Mouse (Mus musculus): ENCODE measurements around the gene Acoxl. TPM values are rescaled to one million over a fixed set of nuclear protein-coding genes. Genes with fewer than 3 reads are reported as not detected.
A peak's percentile ranks its signal among the peaks of the same experiment; 100 is the strongest.

The Acoxl gene
- polyA plus RNA-seq, 1 experiment from 2014 or later = 0.29 TPM

DNA sequence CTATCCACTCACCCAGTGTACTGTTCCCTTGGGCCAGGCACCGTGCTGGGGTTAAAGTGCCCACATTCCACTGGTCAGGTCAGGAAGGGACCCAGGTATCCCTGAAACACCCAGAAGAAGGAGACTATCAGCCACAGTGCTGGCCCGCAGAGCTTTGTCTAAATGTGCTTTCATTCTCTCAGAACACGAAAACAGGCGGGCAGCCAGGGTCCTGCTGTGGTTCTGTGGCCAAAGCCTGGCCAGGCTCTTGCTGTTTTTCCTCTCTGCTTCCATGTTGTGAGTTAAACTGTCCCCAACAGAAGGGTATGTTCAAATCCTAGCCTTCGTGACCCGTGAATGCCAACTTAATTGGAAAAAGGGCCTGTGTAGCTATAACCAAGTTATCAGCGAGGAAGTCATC lies 228.9 kb downstream of the Acoxl start:
- Histone ChIP-seq H3K36me3 (ENCODE audit: control insufficient read depth, insufficient read depth, low read length) (no peaks in the 10 kb centered on the region), H3K27me3 (ENCODE audit: control insufficient read depth, insufficient read depth, low read length) (no peaks in the 10 kb centered on the region), H3K9ac (replicated peaks; ENCODE audit: low read depth, low read length) (no peak overlapping the region), H3K4me3 (ENCODE audit: low read depth, low read length) (no peak overlapping the region), H3K9me3 (ENCODE audit: control insufficient read depth, low read length) (no peaks in the 10 kb centered on the region), H3K4me1 (ENCODE audit: control insufficient read depth, insufficient read depth, low read length) (no peaks in the 10 kb centered on the region), H3K27ac (ENCODE audit: low read depth, low read length) (no peak overlapping the region), H3K4me2 (ENCODE audit: low read depth, low read length) (no peak overlapping the region)
- no peak for ATAC-seq (ENCODE audit: low read depth)
- WGBS = 90% methylated on average over 7 of the region's 7 CpGs

DNA sequence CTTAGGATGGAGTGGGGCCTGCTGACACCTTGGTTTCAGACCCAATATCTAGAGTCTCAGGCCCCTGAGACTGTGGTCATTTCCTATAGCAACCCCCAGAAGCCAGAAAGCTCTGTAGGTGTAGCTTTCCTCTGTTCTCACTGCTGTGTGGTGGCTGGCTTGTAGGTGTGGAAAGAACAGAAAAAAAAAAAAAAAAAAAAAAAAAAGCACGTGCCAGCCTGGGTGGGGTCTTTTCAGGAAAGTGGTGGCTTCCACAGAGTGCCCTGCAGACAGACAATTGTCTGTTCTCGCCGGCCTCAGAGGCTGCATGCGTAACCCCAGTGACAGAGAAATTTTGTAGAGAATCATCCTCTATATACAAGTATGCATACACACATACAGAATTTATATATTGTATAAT lies 229.5 kb downstream of the Acoxl start:
- H3K9ac ChIP-seq (replicated peaks; ENCODE audit: low read depth, low read length) = no peak overlapping the region
- no peak overlapping the region for H3K4me2 ChIP-seq (ENCODE audit: low read depth, low read length)
- ATAC-seq (ENCODE audit: low read depth) = no peak
- H3K27me3 ChIP-seq (ENCODE audit: control insufficient read depth, insufficient read depth, low read length) = no peaks in the 10 kb centered on the region
- no peaks in the 10 kb centered on the region for H3K36me3 ChIP-seq (ENCODE audit: control insufficient read depth, insufficient read depth, low read length)
- H3K4me3 ChIP-seq (ENCODE audit: low read depth, low read length) = no peak overlapping the region
- no peak overlapping the region for H3K27ac ChIP-seq (ENCODE audit: low read depth, low read length)
- 80% methylated on average over 4 of the region's 4 CpGs for WGBS
- no peaks in the 10 kb centered on the region for H3K4me1 ChIP-seq (ENCODE audit: control insufficient read depth, insufficient read depth, low read length)
- H3K9me3 ChIP-seq (ENCODE audit: control insufficient read depth, low read length) = no peaks in the 10 kb centered on the region

DNA sequence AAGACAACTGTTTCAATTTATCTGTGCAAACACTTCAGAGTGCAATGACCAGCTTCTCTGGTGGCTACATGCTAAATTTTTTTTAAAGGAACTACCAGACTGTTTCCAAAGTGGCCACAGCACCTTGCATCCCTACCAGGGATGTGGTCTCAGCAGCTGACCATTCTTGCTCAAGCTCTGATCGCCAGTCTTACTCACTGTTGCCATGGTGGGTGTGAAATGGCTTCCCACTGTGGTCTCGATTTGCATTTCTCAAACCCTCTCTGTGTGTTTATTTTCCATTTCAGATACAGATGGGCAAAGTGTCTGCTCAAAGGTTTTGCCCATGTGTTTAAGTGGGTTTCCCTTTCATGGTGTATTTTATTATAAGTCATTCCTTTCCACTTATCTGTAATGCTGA lies 230.3 kb downstream of the Acoxl start:
- no peaks in the 10 kb centered on the region for H3K4me1 ChIP-seq (ENCODE audit: control insufficient read depth, insufficient read depth, low read length)
- H3K4me3 ChIP-seq (ENCODE audit: low read depth, low read length) = no peak overlapping the region
- H3K9ac ChIP-seq (replicated peaks; ENCODE audit: low read depth, low read length) = no peak overlapping the region
- H3K9me3 ChIP-seq (ENCODE audit: control insufficient read depth, low read length) = no peaks in the 10 kb centered on the region
- WGBS = 69% methylated on average over 2 of the region's 2 CpGs
- no peaks in the 10 kb centered on the region for H3K27me3 ChIP-seq (ENCODE audit: control insufficient read depth, insufficient read depth, low read length)
- H3K4me2 ChIP-seq (ENCODE audit: low read depth, low read length) = no peak overlapping the region
- H3K36me3 ChIP-seq (ENCODE audit: control insufficient read depth, insufficient read depth, low read length) = no peaks in the 10 kb centered on the region
- no peak for ATAC-seq (ENCODE audit: low read depth)
- no peak overlapping the region for H3K27ac ChIP-seq (ENCODE audit: low read depth, low read length)

DNA sequence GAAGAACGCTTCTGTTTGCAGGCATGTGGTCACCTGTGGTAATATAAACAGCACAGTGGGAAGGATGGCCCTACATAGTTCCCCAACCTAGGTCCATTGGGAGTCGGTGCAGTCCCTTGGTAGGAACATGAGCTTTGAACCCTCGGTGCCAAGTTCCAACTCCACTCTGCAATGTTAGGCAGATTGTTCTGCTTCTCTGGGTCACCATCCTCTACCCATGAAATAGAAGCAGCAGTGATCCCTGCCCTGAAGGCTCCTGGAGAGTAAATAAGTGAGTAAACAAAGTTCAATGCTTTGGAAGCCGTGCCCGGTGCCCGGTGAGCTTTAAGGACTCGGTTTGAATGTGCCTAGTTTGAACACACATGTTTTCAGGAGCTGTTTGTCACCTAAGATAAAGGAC lies 233.1 kb downstream of the Acoxl start:
- no peak for ATAC-seq (ENCODE audit: low read depth)
- H3K9me3 ChIP-seq (ENCODE audit: control insufficient read depth, low read length) = no peaks in the 10 kb centered on the region
- no peak overlapping the region for H3K27ac ChIP-seq (ENCODE audit: low read depth, low read length)
- H3K9ac ChIP-seq (replicated peaks; ENCODE audit: low read depth, low read length) = no peak overlapping the region
- no peaks in the 10 kb centered on the region for H3K4me1 ChIP-seq (ENCODE audit: control insufficient read depth, insufficient read depth, low read length)
- 82% methylated on average over 7 of the region's 7 CpGs for WGBS
- no peaks in the 10 kb centered on the region for H3K36me3 ChIP-seq (ENCODE audit: control insufficient read depth, insufficient read depth, low read length)
- no peak overlapping the region for H3K4me2 ChIP-seq (ENCODE audit: low read depth, low read length)
- H3K27me3 ChIP-seq (ENCODE audit: control insufficient read depth, insufficient read depth, low read length) = no peaks in the 10 kb centered on the region
- no peak overlapping the region for H3K4me3 ChIP-seq (ENCODE audit: low read depth, low read length)

DNA sequence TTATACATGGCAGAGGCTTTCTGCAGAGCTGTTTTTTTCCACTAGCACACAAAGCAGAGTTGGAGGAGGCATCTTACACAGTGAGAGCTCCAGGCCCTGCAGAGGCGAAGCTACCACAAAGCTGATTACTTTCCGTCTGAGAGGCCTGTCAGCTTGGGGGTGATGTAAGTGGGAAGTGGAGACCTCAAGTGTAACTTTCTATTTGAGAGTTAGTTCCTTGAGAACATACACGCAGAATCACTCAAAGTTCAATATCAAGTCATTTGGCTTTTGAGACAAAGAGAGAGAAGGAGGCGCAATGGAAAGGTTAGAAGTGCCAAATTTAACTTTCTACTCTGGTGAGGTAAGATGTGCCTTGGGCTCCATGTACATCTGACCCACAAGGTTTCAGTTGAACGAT lies 234.3 kb downstream of the Acoxl start:
- H3K36me3 ChIP-seq (ENCODE audit: control insufficient read depth, insufficient read depth, low read length) = no peaks in the 10 kb centered on the region
- WGBS = 89% methylated on average over 5 of the region's 5 CpGs
- no peak for ATAC-seq (ENCODE audit: low read depth)

DNA sequence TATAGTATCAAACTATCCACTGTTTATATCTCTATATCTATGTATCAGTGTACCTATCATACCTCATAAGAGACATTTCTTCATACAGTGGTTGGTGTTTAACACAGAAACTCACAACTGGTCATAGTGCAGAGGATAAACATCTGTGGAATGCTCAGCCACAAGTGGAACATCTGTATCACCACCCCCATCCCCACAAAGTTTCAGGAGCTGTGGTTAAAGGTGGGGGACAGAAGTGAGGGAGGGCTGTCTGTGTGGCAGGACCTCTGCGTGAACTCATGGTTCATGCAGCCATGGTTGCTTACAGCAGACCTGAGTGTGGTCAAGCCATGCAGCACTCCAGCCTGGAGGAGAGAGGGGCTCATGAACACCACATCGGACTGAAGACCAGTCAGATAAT lies 234.9 kb downstream of the Acoxl start:
- WGBS = 91% methylated on average over 2 of the region's 2 CpGs
- no peaks in the 10 kb centered on the region for H3K9me3 ChIP-seq (ENCODE audit: control insufficient read depth, low read length)
- H3K36me3 ChIP-seq (ENCODE audit: control insufficient read depth, insufficient read depth, low read length) = no peaks in the 10 kb centered on the region
- no peak overlapping the region for H3K4me2 ChIP-seq (ENCODE audit: low read depth, low read length)
- no peaks in the 10 kb centered on the region for H3K27me3 ChIP-seq (ENCODE audit: control insufficient read depth, insufficient read depth, low read length)
- H3K9ac ChIP-seq (replicated peaks; ENCODE audit: low read depth, low read length) = no peak overlapping the region
- no peak for ATAC-seq (ENCODE audit: low read depth)
- no peak overlapping the region for H3K27ac ChIP-seq (ENCODE audit: low read depth, low read length)
- no peaks in the 10 kb centered on the region for H3K4me1 ChIP-seq (ENCODE audit: control insufficient read depth, insufficient read depth, low read length)
- H3K4me3 ChIP-seq (ENCODE audit: low read depth, low read length) = no peak overlapping the region

More for the DNA sequence above, 234.3 kb downstream of the Acoxl start:
- Histone ChIP-seq H3K9me3 (ENCODE audit: control insufficient read depth, low read length) (no peaks in the 10 kb centered on the region), H3K27me3 (ENCODE audit: control insufficient read depth, insufficient read depth, low read length) (no peaks in the 10 kb centered on the region), H3K9ac (replicated peaks; ENCODE audit: low read depth, low read length) (no peak overlapping the region), H3K4me3 (ENCODE audit: low read depth, low read length) (no peak overlapping the region), H3K27ac (ENCODE audit: low read depth, low read length) (no peak overlapping the region), H3K4me1 (ENCODE audit: control insufficient read depth, insufficient read depth, low read length) (no peaks in the 10 kb centered on the region), H3K4me2 (ENCODE audit: low read depth, low read length) (no peak overlapping the region)

DNA sequence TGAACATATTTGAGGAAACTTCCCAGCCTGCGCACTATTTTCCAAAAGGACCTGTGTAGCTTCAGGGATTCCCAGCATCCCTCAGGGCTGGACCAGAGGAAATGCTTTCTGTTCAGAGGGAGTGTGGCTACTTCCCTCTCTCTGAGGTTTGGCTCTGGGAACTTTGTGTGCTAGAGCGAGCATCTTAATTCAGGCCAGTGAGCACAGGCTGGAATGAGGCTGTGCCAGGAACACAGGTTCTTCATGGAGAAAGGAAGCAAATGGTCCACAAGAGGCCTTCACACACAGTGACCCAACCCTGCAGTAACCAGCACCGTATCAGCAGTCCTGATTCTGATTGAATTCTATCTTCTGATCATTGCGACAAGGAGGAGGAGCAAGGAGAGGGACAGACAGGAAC lies 238.3 kb downstream of the Acoxl start:
- ATAC-seq (ENCODE audit: low read depth) = no peak
- Histone ChIP-seq H3K4me2 (ENCODE audit: low read depth, low read length) (no peak overlapping the region), H3K4me3 (ENCODE audit: low read depth, low read length) (no peak overlapping the region), H3K27me3 (ENCODE audit: control insufficient read depth, insufficient read depth, low read length) (no peaks in the 10 kb centered on the region), H3K9ac (replicated peaks; ENCODE audit: low read depth, low read length) (no peak overlapping the region), H3K36me3 (ENCODE audit: control insufficient read depth, insufficient read depth, low read length) (no peaks in the 10 kb centered on the region), H3K9me3 (ENCODE audit: control insufficient read depth, low read length) (no peaks in the 10 kb centered on the region), H3K4me1 (ENCODE audit: control insufficient read depth, insufficient read depth, low read length) (no peaks in the 10 kb centered on the region), H3K27ac (ENCODE audit: low read depth, low read length) (no peak overlapping the region)
- WGBS = 82% methylated on average over 4 of the region's 4 CpGs

DNA sequence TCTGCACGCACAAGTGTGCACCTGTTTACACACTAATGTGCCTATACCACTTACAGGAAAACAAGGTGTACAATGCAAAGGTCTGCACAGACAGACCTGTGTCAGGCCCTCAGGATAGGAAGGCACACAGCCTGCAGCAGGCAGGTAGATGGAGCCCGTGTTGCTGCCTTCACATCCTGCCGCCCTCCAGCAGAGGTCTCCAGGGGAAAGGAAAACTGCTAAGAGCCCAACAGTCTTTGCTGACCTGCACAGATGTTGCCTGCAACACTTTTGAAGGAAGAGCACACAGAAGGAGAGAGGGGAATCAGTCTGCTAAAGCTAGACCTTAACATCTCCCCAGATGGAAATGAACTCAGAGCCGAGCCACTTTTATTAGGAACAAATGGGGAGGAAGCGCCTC lies 240.2 kb downstream of the Acoxl start:
- 40% methylated on average over 5 of the region's 5 CpGs for WGBS
- no peaks in the 10 kb centered on the region for H3K27me3 ChIP-seq (ENCODE audit: control insufficient read depth, insufficient read depth, low read length)
- H3K4me2 ChIP-seq (ENCODE audit: low read depth, low read length) = peak overlapping the region; percentile 17; the same call in 1 of the 2 replicates
- H3K27ac ChIP-seq (ENCODE audit: low read depth, low read length) = no peak overlapping the region
- H3K36me3 ChIP-seq (ENCODE audit: control insufficient read depth, insufficient read depth, low read length) = no peaks in the 10 kb centered on the region
- H3K4me1 ChIP-seq (ENCODE audit: control insufficient read depth, insufficient read depth, low read length) = no peaks in the 10 kb centered on the region
- H3K9ac ChIP-seq (replicated peaks; ENCODE audit: low read depth, low read length) = no peak overlapping the region
- ATAC-seq (ENCODE audit: low read depth) = peak; percentile 24; the same call in 1 of the 2 replicates
- H3K4me3 ChIP-seq (ENCODE audit: low read depth, low read length) = no peak overlapping the region
- H3K9me3 ChIP-seq (ENCODE audit: control insufficient read depth, low read length) = no peaks in the 10 kb centered on the region

DNA sequence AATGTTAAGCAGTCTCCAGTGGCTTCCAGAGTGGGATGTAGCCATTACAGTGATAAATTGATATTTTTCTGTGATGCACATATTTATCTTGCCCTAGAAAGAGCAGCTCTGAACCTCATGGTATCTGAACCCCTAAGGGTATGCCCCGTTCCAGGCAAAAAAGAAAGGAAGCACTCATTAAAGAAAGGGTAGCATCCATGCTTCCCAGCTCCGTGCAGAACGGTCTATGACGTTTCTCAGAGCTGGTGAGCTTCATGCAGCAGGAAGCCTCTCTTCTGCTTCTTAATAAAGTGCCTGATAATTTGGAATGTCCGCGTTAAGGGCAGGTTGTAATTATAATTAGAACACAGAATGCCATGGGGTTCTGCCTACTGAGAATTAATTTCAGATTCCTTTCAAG lies 240.6 kb downstream of the Acoxl start:
- H3K27me3 ChIP-seq (ENCODE audit: control insufficient read depth, insufficient read depth, low read length) = no peaks in the 10 kb centered on the region
- H3K27ac ChIP-seq (ENCODE audit: low read depth, low read length) = peak overlapping the region; percentile 34; the same call in 1 of the 2 replicates
- H3K4me3 ChIP-seq (ENCODE audit: low read depth, low read length) = no peak overlapping the region
- peak overlapping the region; percentile 17; the same call in 1 of the 2 replicates for H3K4me2 ChIP-seq (ENCODE audit: low read depth, low read length)
- no peaks in the 10 kb centered on the region for H3K36me3 ChIP-seq (ENCODE audit: control insufficient read depth, insufficient read depth, low read length)
- 0 out of 2 replicates have a peak overlapping the region, but pooled peaks have one; percentile 11 for H3K9ac ChIP-seq (replicated peaks; ENCODE audit: low read depth, low read length)
- H3K4me1 ChIP-seq (ENCODE audit: control insufficient read depth, insufficient read depth, low read length) = no peaks in the 10 kb centered on the region
- peak; percentile 46 for ATAC-seq (ENCODE audit: low read depth)
- H3K9me3 ChIP-seq (ENCODE audit: control insufficient read depth, low read length) = no peaks in the 10 kb centered on the region
- 42% methylated on average over 6 of the region's 6 CpGs for WGBS

DNA sequence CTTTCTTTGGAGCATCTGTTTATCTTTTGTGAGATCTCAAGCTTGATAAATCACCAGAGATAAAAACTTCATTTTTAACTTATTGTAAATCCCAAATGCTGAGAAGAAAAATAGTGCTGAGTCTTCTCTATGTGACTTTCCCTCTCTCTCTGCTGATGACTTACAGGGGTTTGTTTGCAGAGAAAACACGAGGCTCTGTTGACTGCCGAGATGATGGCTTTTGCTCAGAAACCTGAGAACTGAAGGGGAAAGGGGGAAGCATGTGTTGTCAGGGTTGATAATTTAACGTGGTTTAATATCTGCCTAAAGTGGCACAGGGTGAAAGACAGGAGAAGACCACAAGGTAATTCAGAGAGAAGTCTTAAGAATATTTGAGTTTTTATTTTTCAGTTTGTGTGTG lies 245.2 kb downstream of the Acoxl start:
- Histone ChIP-seq H3K27ac (ENCODE audit: low read depth, low read length) (no peak overlapping the region), H3K27me3 (ENCODE audit: control insufficient read depth, insufficient read depth, low read length) (no peaks in the 10 kb centered on the region)

More for the DNA sequence above, 245.2 kb downstream of the Acoxl start:
- Histone ChIP-seq H3K4me1 (ENCODE audit: control insufficient read depth, insufficient read depth, low read length) (no peaks in the 10 kb centered on the region), H3K9ac (replicated peaks; ENCODE audit: low read depth, low read length) (no peak overlapping the region), H3K4me2 (ENCODE audit: low read depth, low read length) (no peak overlapping the region), H3K4me3 (ENCODE audit: low read depth, low read length) (no peak overlapping the region), H3K36me3 (ENCODE audit: control insufficient read depth, insufficient read depth, low read length) (no peaks in the 10 kb centered on the region), H3K9me3 (ENCODE audit: control insufficient read depth, low read length) (no peaks in the 10 kb centered on the region)
- ATAC-seq (ENCODE audit: low read depth) = no peak
- 52% methylated on average over 3 of the region's 3 CpGs for WGBS
